Mouse (Mus musculus) gastrocnemius, postnatal 10 days (tissue): Measurements from ENCODE around the gene Kctd19. TPM values are rescaled to one million over a fixed set of nuclear protein-coding genes. Genes with fewer than 3 reads are reported as not detected.

Source experiments
- total RNA-seq, 2 experiments: library from RNA; stranded (reverse); gene quantifications; 2 replicates each; pipeline ENCODE4 v1.2.3; 2021

Kctd19 gene
- total RNA-seq, 2 experiments from 2014 or later, result 0.07 TPM; not detected in 1

Other genes with a start within 250 kb of the Kctd19 start
- 10 to 100 TPM; 39.8 to 46.9 TPM for gene Cbfb, start 242.8 kb downstream of the Kctd19 start, total RNA-seq
- 10 to 100 TPM; 16.1 to 18.4 TPM for gene D230025D16Rik, start 188.4 kb downstream of the Kctd19 start, total RNA-seq
- 1 to 10 TPM; 8.6 to 9.9 TPM for gene B3gnt9, start 158.3 kb downstream of the Kctd19 start, total RNA-seq
- gene Tradd, start 148.9 kb downstream of the Kctd19 start, total RNA-seq, result 1 to 10 TPM; 3.3 to 4.4 TPM
- 1 to 10 TPM in 1 of 2 experiments, under 1 TPM in 1; 0.85 to 1.6 TPM for gene Fbxl8, start 148.9 kb downstream of the Kctd19 start, total RNA-seq
- gene Hsf4, start 143.7 kb downstream of the Kctd19 start, total RNA-seq, result under 1 TPM; 0.42 to 0.70 TPM
- 10 to 100 TPM; 22.3 to 22.8 TPM for gene Nol3, start 137.4 kb downstream of the Kctd19 start, total RNA-seq
- 1 to 10 TPM; 2.3 to 3.1 TPM for gene 4931428F04Rik, start 123.6 kb downstream of the Kctd19 start, total RNA-seq
- 1 to 10 TPM; 3.9 to 9.1 TPM for gene Exoc3l, start 117.4 kb downstream of the Kctd19 start, total RNA-seq
- 10 to 100 TPM; 18.7 to 22.3 TPM for gene E2f4, start 115.8 kb downstream of the Kctd19 start, total RNA-seq
- under 1 TPM; 0.77 to 0.80 TPM for gene Elmo3, start 107.9 kb downstream of the Kctd19 start, total RNA-seq
- 1 to 10 TPM; 1.5 to 2.4 TPM for gene Lrrc29, start 87.2 kb downstream of the Kctd19 start, total RNA-seq
- 10 to 100 TPM; 23.6 to 27.1 TPM for gene Tmem208, start 87.1 kb downstream of the Kctd19 start, total RNA-seq
- 10 to 100 TPM in 1 of 2 experiments, 1 to 10 TPM in 1; 8.9 to 14.7 TPM for gene Fhod1, start 65.5 kb downstream of the Kctd19 start, total RNA-seq
- gene Slc9a5, start 64.7 kb downstream of the Kctd19 start, total RNA-seq, result 1 to 10 TPM; 1.4 to 2.4 TPM
- gene Plekhg4, start 40.2 kb downstream of the Kctd19 start, total RNA-seq, result under 1 TPM; 0.07 to 0.79 TPM
- gene Lrrc36, start 69 bp upstream of the Kctd19 start, total RNA-seq, result 1 to 10 TPM in 1 of 2 experiments, under 1 TPM in 1; 0.93 to 1.1 TPM
- 100 to 1,000 TPM; 260 to 285 TPM for gene Tppp3, start 58.0 kb upstream of the Kctd19 start, total RNA-seq
- gene Zdhhc1, start 83.4 kb upstream of the Kctd19 start, total RNA-seq, result 10 to 100 TPM; 10.9 to 15.9 TPM
- gene Hsd11b2, start 105.3 kb upstream of the Kctd19 start, total RNA-seq, result 1 to 10 TPM; 4.4 to 4.5 TPM
- gene Atp6v0d1, start 152.5 kb upstream of the Kctd19 start, total RNA-seq, result 10 to 100 TPM; 49.3 to 54.2 TPM
- gene Ripor1, start 191.8 kb upstream of the Kctd19 start, total RNA-seq, result 10 to 100 TPM; 20.7 to 26.9 TPM
- 10 to 100 TPM; 43.7 to 46.7 TPM for gene Ctcf, start 223.1 kb upstream of the Kctd19 start, total RNA-seq
- under 1 TPM; 0.84 to 0.85 TPM for gene Agrp, start 223.9 kb upstream of the Kctd19 start, total RNA-seq